In genomic region chr16:43641230-43641629, GRCm38 (mm10) we compare ENCODE assay signal across 37 mouse cellular contexts. TPM values are rescaled to one million over a fixed set of nuclear protein-coding genes. Genes with fewer than 3 reads are reported as not detected.
"Had no signal": no experiment of that assay in that cellular context is flagged by ENCODE, and none has a peak within 500 bp of the region (broad histone marks: within the 10 kb centered on the region; RNA-seq: fewer than 3 reads in every experiment).

No protein-coding gene starts in this region.

- DNase-seq: cerebellum, adult 8-10 months; cerebellum, adult 9-10 months; cerebellum, adult 9-11 months; cerebellum, postnatal 10 days; cerebellum, postnatal 14 days; cerebellum, postnatal 25 days; cerebellum, postnatal 36 days; embryo, embryonic 11 days; forebrain, postnatal 0 days; gastrocnemius, adult 2 months; gastrocnemius, postnatal 10 days; gastrocnemius, postnatal 14 days; gastrocnemius, postnatal 25 days; gastrocnemius, postnatal 36 days; heart, adult 18-20 months; heart, adult 2 months had no signal

- H3K4me2 ChIP-seq: embryonic facial prominence, embryonic 12.5 days; embryonic facial prominence, embryonic 13.5 days; embryonic facial prominence, embryonic 15.5 days; forebrain, embryonic 12.5 days; forebrain, embryonic 13.5 days; forebrain, embryonic 15.5 days had no signal

- H3K27me3 ChIP-seq: embryonic facial prominence, embryonic 12.5 days; embryonic facial prominence, embryonic 13.5 days; embryonic facial prominence, embryonic 15.5 days; forebrain, embryonic 12.5 days; forebrain, embryonic 13.5 days; forebrain, embryonic 15.5 days had no signal

- H3K9me3 ChIP-seq: embryonic facial prominence, embryonic 10.5 days; embryonic facial prominence, embryonic 12.5 days; embryonic facial prominence, embryonic 13.5 days; embryonic facial prominence, embryonic 15.5 days; forebrain, embryonic 10.5 days; forebrain, embryonic 12.5 days; forebrain, embryonic 13.5 days; forebrain, embryonic 15.5 days had no signal

- ATAC-seq: forebrain, embryonic 13.5 days; forebrain, embryonic 14.5 days; forebrain, embryonic 15.5 days; forebrain, embryonic 16.5 days; forebrain, postnatal 0 days had no signal

- H3K4me3 ChIP-seq: embryonic facial prominence, embryonic 10.5 days; embryonic facial prominence, embryonic 12.5 days; embryonic facial prominence, embryonic 13.5 days; embryonic facial prominence, embryonic 15.5 days; erythroblast, embryonic 14.5 days; forebrain, embryonic 10.5 days; forebrain, embryonic 12.5 days; forebrain, embryonic 13.5 days; forebrain, embryonic 15.5 days; gastrocnemius, adult 2 months; heart, adult 2 months had no signal

- H3K36me3 ChIP-seq: embryonic facial prominence, embryonic 10.5 days; embryonic facial prominence, embryonic 12.5 days; embryonic facial prominence, embryonic 13.5 days; embryonic facial prominence, embryonic 15.5 days; forebrain, embryonic 10.5 days had no signal

- H3K9ac ChIP-seq: embryonic facial prominence, embryonic 12.5 days; embryonic facial prominence, embryonic 13.5 days; embryonic facial prominence, embryonic 15.5 days; forebrain, embryonic 12.5 days; forebrain, embryonic 13.5 days; forebrain, embryonic 15.5 days; forebrain, postnatal 0 days had no signal

- H3K4me1 ChIP-seq: embryonic facial prominence, embryonic 10.5 days; forebrain, embryonic 12.5 days; forebrain, embryonic 13.5 days; forebrain, embryonic 15.5 days had no signal

- H3K27ac ChIP-seq: embryonic facial prominence, embryonic 10.5 days; embryonic facial prominence, embryonic 12.5 days; embryonic facial prominence, embryonic 13.5 days; embryonic facial prominence, embryonic 15.5 days; forebrain, embryonic 10.5 days; forebrain, embryonic 12.5 days; forebrain, embryonic 13.5 days; forebrain, embryonic 15.5 days; gastrocnemius, adult 2 months; heart, adult 2 months had no signal

RNA-seq across cellular contexts. Expression of gene Tigit, which starts 22.7 kb away (rescaled TPM):
- total RNA-seq: common myeloid progenitor, adult 5-6 weeks; forebrain, postnatal 0 days; gastrocnemius, adult 18-20 months; gastrocnemius, adult 2 months; gastrocnemius, adult 8-10 months; gastrocnemius, postnatal 10 days; gastrocnemius, postnatal 14 days; gastrocnemius, postnatal 25 days; gastrocnemius, postnatal 36 days; gastrocnemius, postnatal 4 days; granulocyte monocyte progenitor cell, adult 5-6 weeks; heart, adult 18-20 months; heart, adult 2 months; heart, adult 8-10 months had no signal
- polyA plus RNA-seq: cortical plate, adult 2 months; embryonic facial prominence, embryonic 10.5 days; embryonic facial prominence, embryonic 12.5 days; embryonic facial prominence, embryonic 13.5 days; embryonic facial prominence, embryonic 14.5 days; erythroblast, embryonic 14.5 days; forebrain, embryonic 10.5 days; forebrain, embryonic 11.5 days; forebrain, embryonic 12.5 days; forebrain, embryonic 13.5 days; forebrain, embryonic 14.5 days; forebrain, embryonic 15.5 days; forebrain, embryonic 16.5 days; frontal cortex, adult 2 months had no signal
